Mouse (Mus musculus): ENCODE data around the gene Mum1. TPM values are rescaled to one million over a fixed set of nuclear protein-coding genes. Genes with fewer than 3 reads are reported as not detected.
A peak's percentile ranks its signal among the peaks of the same experiment; 100 is the strongest.

Gene Mum1
- polyA plus RNA-seq, 1 experiment from 2014 or later, result 49.0 TPM

DNA sequence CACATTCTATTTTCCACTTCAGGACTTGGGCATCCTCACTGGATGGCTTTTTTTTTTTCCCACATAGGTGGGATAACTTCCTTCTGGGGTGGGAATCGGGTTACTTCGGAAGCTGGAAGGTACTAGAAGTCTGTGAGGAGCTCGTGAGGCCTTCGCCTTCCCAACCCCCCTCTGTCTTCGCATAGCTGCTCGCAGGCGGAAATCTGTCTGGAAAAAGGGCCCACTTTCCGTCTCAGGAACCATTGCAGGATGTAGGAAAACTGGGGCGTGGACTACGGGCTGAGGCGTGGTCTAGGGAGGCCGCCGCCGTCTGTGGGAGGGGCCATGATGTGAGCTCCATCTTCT, 191 bp upstream of the Mum1 start:
- Histone ChIP-seq H3K4me2 (ENCODE audit: low read length) (peak overlapping the region; percentile 97), H3K4me1 (replicated peaks; ENCODE audit: control insufficient read depth, insufficient read depth, low read length) (peaks cover 33% of the 10 kb centered on the region), H3K9ac (replicated peaks; ENCODE audit: low read depth, low read length) (peak overlapping the region; percentile 47), H3K27ac (ENCODE audit: low read length) (peak overlapping the region; percentile 95), H3K4me3 (replicated peaks; ENCODE audit: low read length) (peak overlapping the region; percentile 88), H3K36me3 (ENCODE audit: control insufficient read depth, insufficient read depth) (peaks cover 5% of the 10 kb centered on the region), H3K9me3 (ENCODE audit: control insufficient read depth, low read length) (no peaks in the 10 kb centered on the region), H3K27me3 (replicated peaks; ENCODE audit: control insufficient read depth, insufficient read depth, low read length) (no peaks in the 10 kb centered on the region)
- no peak for ATAC-seq
- under 1% methylated on average over 14 of the region's 14 CpGs for WGBS

GRCm38 (mm10) chr10:80227166-80227539, 919 bp downstream of the Mum1 start:
- H3K4me1 ChIP-seq (replicated peaks; ENCODE audit: control insufficient read depth, insufficient read depth, low read length), result peaks cover 33% of the 10 kb centered on the region
- no peaks in the 10 kb centered on the region for H3K27me3 ChIP-seq (replicated peaks; ENCODE audit: control insufficient read depth, insufficient read depth, low read length)
- H3K4me2 ChIP-seq (ENCODE audit: low read length), result peak overlapping the region; percentile 97
- ATAC-seq, result no peak
- WGBS, result 5% methylated on average over 10 of the region's 10 CpGs
- H3K4me3 ChIP-seq (replicated peaks; ENCODE audit: low read length), result peak overlapping the region; percentile 88
- peak overlapping the region; percentile 97 for H3K9ac ChIP-seq (replicated peaks; ENCODE audit: low read depth, low read length)
- H3K27ac ChIP-seq (ENCODE audit: low read length), result peak overlapping the region; percentile 95
- H3K36me3 ChIP-seq (ENCODE audit: control insufficient read depth, insufficient read depth), result peaks cover 5% of the 10 kb centered on the region
- no peaks in the 10 kb centered on the region for H3K9me3 ChIP-seq (ENCODE audit: control insufficient read depth, low read length)

DNA sequence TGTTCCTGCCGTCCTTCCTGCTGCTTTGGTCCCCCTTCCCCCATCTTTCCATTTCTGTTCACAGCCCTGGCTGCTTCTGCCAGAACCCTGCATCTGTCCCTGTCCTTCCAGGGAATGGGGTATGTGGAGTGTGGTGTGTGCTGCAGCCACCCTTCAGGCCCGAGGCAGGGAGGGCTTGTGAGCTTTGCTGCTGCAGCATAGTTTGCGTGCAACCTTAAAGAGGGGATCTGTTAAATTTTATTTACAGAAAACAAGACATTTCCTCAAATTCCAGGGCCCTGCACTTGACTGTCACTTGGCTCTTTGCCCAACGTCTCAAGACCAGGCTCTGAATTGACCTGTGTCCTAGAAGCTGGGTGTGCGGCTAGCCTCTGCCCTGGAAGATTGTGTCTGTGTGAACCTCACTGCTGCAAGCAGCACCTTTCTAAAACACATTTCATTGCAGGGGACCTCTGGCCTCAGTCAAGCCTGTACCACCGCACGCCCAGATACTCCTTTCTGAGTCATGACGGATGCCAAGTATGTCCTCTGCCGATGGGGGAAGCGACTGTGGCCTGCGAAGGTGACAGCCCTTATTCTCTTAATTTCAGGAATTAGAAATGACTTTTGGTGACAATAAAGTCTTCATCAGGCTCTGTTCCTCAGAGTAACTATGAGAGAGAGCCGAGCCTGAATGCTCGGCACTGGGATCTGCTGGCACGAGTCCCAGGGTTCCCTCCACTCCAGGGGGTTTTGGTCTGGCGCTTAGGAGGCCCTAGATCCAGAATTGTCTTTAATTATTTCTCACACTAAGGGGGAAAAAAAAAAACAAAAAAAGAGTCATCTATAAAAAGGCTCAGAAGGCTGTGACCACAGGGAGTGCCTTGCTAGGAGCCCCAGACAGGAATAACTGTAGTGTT, 1.9 kb downstream of the Mum1 start:
- H3K4me3 ChIP-seq (replicated peaks; ENCODE audit: low read length), result peak overlapping the region; percentile 88
- H3K27ac ChIP-seq (ENCODE audit: low read length), result peak overlapping the region; percentile 95
- peaks cover 5% of the 10 kb centered on the region for H3K36me3 ChIP-seq (ENCODE audit: control insufficient read depth, insufficient read depth)
- H3K4me1 ChIP-seq (replicated peaks; ENCODE audit: control insufficient read depth, insufficient read depth, low read length), result peaks cover 40% of the 10 kb centered on the region
- H3K4me2 ChIP-seq (ENCODE audit: low read length), result peak overlapping the region; percentile 97
- no peaks in the 10 kb centered on the region for H3K27me3 ChIP-seq (replicated peaks; ENCODE audit: control insufficient read depth, insufficient read depth, low read length)
- ATAC-seq, result no peak
- WGBS, result 25% methylated on average over 15 of the region's 15 CpGs
- peak overlapping the region; percentile 97 for H3K9ac ChIP-seq (replicated peaks; ENCODE audit: low read depth, low read length)
- no peaks in the 10 kb centered on the region for H3K9me3 ChIP-seq (ENCODE audit: control insufficient read depth, low read length)

- Histone ChIP-seq H3K36me3 (ENCODE audit: control insufficient read depth, insufficient read depth) (peaks cover 37% of the 10 kb centered on the region), H3K9ac (replicated peaks; ENCODE audit: low read depth, low read length) (no peak overlapping the region), H3K4me1 (replicated peaks; ENCODE audit: control insufficient read depth, insufficient read depth, low read length) (peaks cover 12% of the 10 kb centered on the region), H3K27ac (ENCODE audit: low read length) (no peak overlapping the region), H3K4me2 (ENCODE audit: low read length) (no peak overlapping the region), H3K4me3 (replicated peaks; ENCODE audit: low read length) (no peak overlapping the region), H3K9me3 (ENCODE audit: control insufficient read depth, low read length) (no peaks in the 10 kb centered on the region), H3K27me3 (replicated peaks; ENCODE audit: control insufficient read depth, insufficient read depth, low read length) (no peaks in the 10 kb centered on the region)
- ATAC-seq, result no peak
- 92% methylated on average over 13 of the region's 13 CpGs for WGBS
These were observed 10.1 kb downstream of the Mum1 start for GRCm38 (mm10) chr10:80236145-80236825.

DNA sequence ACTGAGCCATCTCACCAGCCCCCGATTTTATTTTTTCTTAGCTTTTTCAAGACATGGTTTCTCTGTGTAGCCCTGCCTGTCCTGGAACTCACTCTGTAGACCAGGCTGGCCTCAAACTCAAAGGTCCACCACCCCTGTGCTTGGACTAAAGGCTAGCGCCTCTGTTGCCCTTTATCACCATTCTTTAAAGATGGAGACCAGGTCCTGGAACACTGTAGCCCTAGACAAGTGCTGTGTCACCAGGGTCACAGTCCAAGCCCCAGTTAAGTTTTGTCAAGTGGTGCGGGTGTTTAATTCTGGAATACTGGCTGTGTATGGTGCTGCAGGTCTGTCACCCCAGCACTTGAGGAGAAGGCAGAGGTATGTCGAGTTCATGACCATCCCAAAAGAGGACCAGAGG, 10.8 kb downstream of the Mum1 start:
- Histone ChIP-seq H3K4me2 (ENCODE audit: low read length) (no peak overlapping the region), H3K4me1 (replicated peaks; ENCODE audit: control insufficient read depth, insufficient read depth, low read length) (peaks cover 15% of the 10 kb centered on the region), H3K4me3 (replicated peaks; ENCODE audit: low read length) (no peak overlapping the region), H3K27ac (ENCODE audit: low read length) (no peak overlapping the region), H3K9me3 (ENCODE audit: control insufficient read depth, low read length) (no peaks in the 10 kb centered on the region), H3K9ac (replicated peaks; ENCODE audit: low read depth, low read length) (no peak overlapping the region), H3K36me3 (ENCODE audit: control insufficient read depth, insufficient read depth) (peaks cover 42% of the 10 kb centered on the region), H3K27me3 (replicated peaks; ENCODE audit: control insufficient read depth, insufficient read depth, low read length) (no peaks in the 10 kb centered on the region)
- WGBS, result 93% methylated on average over 4 of the region's 4 CpGs
- ATAC-seq, result no peak

- no peak overlapping the region for H3K4me2 ChIP-seq (ENCODE audit: low read length)
- H3K4me1 ChIP-seq (replicated peaks; ENCODE audit: control insufficient read depth, insufficient read depth, low read length), result peaks cover 8% of the 10 kb centered on the region
These were observed 12.1 kb downstream of the Mum1 start for GRCm38 (mm10) chr10:80238306-80238705.

GRCm38 (mm10) chr10:80239791-80240190, 13.6 kb downstream of the Mum1 start:
- Histone ChIP-seq H3K4me1 (replicated peaks; ENCODE audit: control insufficient read depth, insufficient read depth, low read length) (peaks cover 4% of the 10 kb centered on the region; the same call in 1 of the 2 replicates), H3K9ac (replicated peaks; ENCODE audit: low read depth, low read length) (no peak overlapping the region), H3K9me3 (ENCODE audit: control insufficient read depth, low read length) (no peaks in the 10 kb centered on the region), H3K27me3 (replicated peaks; ENCODE audit: control insufficient read depth, insufficient read depth, low read length) (no peaks in the 10 kb centered on the region), H3K36me3 (ENCODE audit: control insufficient read depth, insufficient read depth) (peaks cover 43% of the 10 kb centered on the region), H3K27ac (ENCODE audit: low read length) (no peak overlapping the region), H3K4me3 (replicated peaks; ENCODE audit: low read length) (no peak overlapping the region), H3K4me2 (ENCODE audit: low read length) (no peak overlapping the region)
- 85% methylated on average over 6 of the region's 6 CpGs for WGBS
- no peak for ATAC-seq

More at GRCm38 (mm10) chr10:80238306-80238705, 12.1 kb downstream of the Mum1 start:
- no peaks in the 10 kb centered on the region for H3K9me3 ChIP-seq (ENCODE audit: control insufficient read depth, low read length)
- H3K4me3 ChIP-seq (replicated peaks; ENCODE audit: low read length), result no peak overlapping the region
- 87% methylated on average over 3 of the region's 3 CpGs for WGBS
- H3K27ac ChIP-seq (ENCODE audit: low read length), result no peak overlapping the region
- ATAC-seq, result no peak
- peaks cover 52% of the 10 kb centered on the region for H3K36me3 ChIP-seq (ENCODE audit: control insufficient read depth, insufficient read depth)
- no peaks in the 10 kb centered on the region for H3K27me3 ChIP-seq (replicated peaks; ENCODE audit: control insufficient read depth, insufficient read depth, low read length)
- no peak overlapping the region for H3K9ac ChIP-seq (replicated peaks; ENCODE audit: low read depth, low read length)

- Histone ChIP-seq H3K4me2 (ENCODE audit: low read length) (no peak overlapping the region), H3K4me1 (replicated peaks; ENCODE audit: control insufficient read depth, insufficient read depth, low read length) (peaks cover 11% of the 10 kb centered on the region), H3K9me3 (ENCODE audit: control insufficient read depth, low read length) (no peaks in the 10 kb centered on the region), H3K27ac (ENCODE audit: low read length) (no peak overlapping the region), H3K4me3 (replicated peaks; ENCODE audit: low read length) (no peak overlapping the region), H3K9ac (replicated peaks; ENCODE audit: low read depth, low read length) (no peak overlapping the region), H3K27me3 (replicated peaks; ENCODE audit: control insufficient read depth, insufficient read depth, low read length) (no peaks in the 10 kb centered on the region), H3K36me3 (ENCODE audit: control insufficient read depth, insufficient read depth) (peaks cover 33% of the 10 kb centered on the region)
- 26% methylated on average over 9 of the region's 9 CpGs for WGBS
- ATAC-seq, result no peak
These were observed 15.9 kb downstream of the Mum1 start for GRCm38 (mm10) chr10:80242088-80242487.

GRCm38 (mm10) chr10:80242607-80243006, 16.4 kb downstream of the Mum1 start:
- Histone ChIP-seq H3K4me3 (replicated peaks; ENCODE audit: low read length) (no peak overlapping the region), H3K27me3 (replicated peaks; ENCODE audit: control insufficient read depth, insufficient read depth, low read length) (no peaks in the 10 kb centered on the region), H3K36me3 (ENCODE audit: control insufficient read depth, insufficient read depth) (peaks cover 33% of the 10 kb centered on the region), H3K4me2 (ENCODE audit: low read length) (no peak overlapping the region), H3K9me3 (ENCODE audit: control insufficient read depth, low read length) (no peaks in the 10 kb centered on the region), H3K4me1 (replicated peaks; ENCODE audit: control insufficient read depth, insufficient read depth, low read length) (peaks cover 11% of the 10 kb centered on the region), H3K9ac (replicated peaks; ENCODE audit: low read depth, low read length) (no peak overlapping the region), H3K27ac (ENCODE audit: low read length) (no peak overlapping the region)
- 86% methylated on average over 3 of the region's 3 CpGs for WGBS
- no peak for ATAC-seq

Measured in forebrain, embryonic 16.5 days (tissue).